Mouse (Mus musculus): ENCODE measurements around the gene Commd1.

Commd1 gene

GRCm38 (mm10) chr11:22906453-22906865 lies 75.7 kb downstream of the Commd1 start:
- in situ Hi-C loops (cut with MboI; ENCODE audit: unreplicated experiment in 2 of 2) = no loop called here

GRCm38 (mm10) chr11:22902923-22903322 lies 79.3 kb downstream of the Commd1 start:
- in situ Hi-C loops (cut with MboI; ENCODE audit: unreplicated experiment in 2 of 2) = loop anchor here in 1 of 2 experiments (5.0 kb wide), 1 partner anchor 34 kb away; no protein-coding TSS in a partner anchor

- in situ Hi-C loops (cut with MboI; ENCODE audit: unreplicated experiment in 2 of 2) = loop anchor here in 1 of 2 experiments (5.0 kb wide), 1 partner anchor 37 kb away; no protein-coding TSS in a partner anchor
Measured at GRCm38 (mm10) chr11:22900041-22900440, 82.1 kb downstream of the Commd1 start.

GRCm38 (mm10) chr11:22897642-22898041 lies 84.5 kb downstream of the Commd1 start:
- in situ Hi-C loops (cut with MboI; ENCODE audit: unreplicated experiment in 2 of 2) = loop anchor here (5.0 kb wide), 2 partner anchors 35 to 40 kb away; partner anchors contain the start of gene B3gnt2 (in 1 of the 2)

- in situ Hi-C loops (cut with MboI; ENCODE audit: unreplicated experiment in 2 of 2) = loop anchor here (5.0 kb wide), 2 partner anchors 35 to 40 kb away; partner anchors contain the start of gene B3gnt2 (in 1 of the 2)
Measured at GRCm38 (mm10) chr11:22897127-22897526, 85.1 kb downstream of the Commd1 start.

- in situ Hi-C loops (cut with MboI; ENCODE audit: unreplicated experiment in 2 of 2) = no loop called here
Measured at GRCm38 (mm10) chr11:22893075-22893474, 89.1 kb downstream of the Commd1 start.

GRCm38 (mm10) chr11:22892466-22892865 lies 89.7 kb downstream of the Commd1 start:
- in situ Hi-C loops (cut with MboI; ENCODE audit: unreplicated experiment in 2 of 2) = no loop called here

- in situ Hi-C loops (cut with MboI; ENCODE audit: unreplicated experiment in 2 of 2) = no loop called here
Measured at GRCm38 (mm10) chr11:22891876-22892275, 90.3 kb downstream of the Commd1 start.

GRCm38 (mm10) chr11:22891242-22891641 lies 90.9 kb downstream of the Commd1 start:
- in situ Hi-C loops (cut with MboI; ENCODE audit: unreplicated experiment in 2 of 2) = no loop called here

- in situ Hi-C loops (cut with MboI; ENCODE audit: unreplicated experiment in 2 of 2) = no loop called here
Measured at GRCm38 (mm10) chr11:22889224-22889623, 93.0 kb downstream of the Commd1 start.

- in situ Hi-C loops (cut with MboI; ENCODE audit: unreplicated experiment in 2 of 2) = no loop called here
Measured at GRCm38 (mm10) chr11:22886991-22887390, 95.2 kb downstream of the Commd1 start.

GRCm38 (mm10) chr11:22885350-22885749 lies 96.8 kb downstream of the Commd1 start:
- in situ Hi-C loops (cut with MboI; ENCODE audit: unreplicated experiment in 2 of 2) = no loop called here

- in situ Hi-C loops (cut with MboI; ENCODE audit: unreplicated experiment in 2 of 2) = no loop called here
Measured at GRCm38 (mm10) chr11:22883676-22884075, 98.5 kb downstream of the Commd1 start.

- in situ Hi-C loops (cut with MboI; ENCODE audit: unreplicated experiment in 2 of 2) = no loop called here
Measured at GRCm38 (mm10) chr11:22882926-22883325, 99.3 kb downstream of the Commd1 start.

- in situ Hi-C loops (cut with MboI; ENCODE audit: unreplicated experiment in 2 of 2) = no loop called here
Measured at GRCm38 (mm10) chr11:22880383-22881172, 101.6 kb downstream of the Commd1 start.

- in situ Hi-C loops (cut with MboI; ENCODE audit: unreplicated experiment in 2 of 2) = no loop called here
Measured at GRCm38 (mm10) chr11:22879645-22880044, 102.5 kb downstream of the Commd1 start.

GRCm38 (mm10) chr11:22876680-22877330 lies 105.4 kb downstream of the Commd1 start:
- in situ Hi-C loops (cut with MboI; ENCODE audit: unreplicated experiment in 2 of 2) = no loop called here

- in situ Hi-C loops (cut with MboI; ENCODE audit: unreplicated experiment in 2 of 2) = no loop called here
Measured at GRCm38 (mm10) chr11:22875279-22875678, 106.9 kb downstream of the Commd1 start.

- in situ Hi-C loops (cut with MboI; ENCODE audit: unreplicated experiment in 2 of 2) = loop anchor here in 1 of 2 experiments (25.0 kb wide), 1 partner anchor 388 kb away; the partner anchor contains the start of gene Xpo1
Measured at GRCm38 (mm10) chr11:22874747-22875146, 107.4 kb downstream of the Commd1 start.

- in situ Hi-C loops (cut with MboI; ENCODE audit: unreplicated experiment in 2 of 2) = loop anchor here in 1 of 2 experiments (25.0 kb wide), 1 partner anchor 389 kb away; the partner anchor contains the start of gene Xpo1
Measured at GRCm38 (mm10) chr11:22873383-22873782, 108.8 kb downstream of the Commd1 start.

GRCm38 (mm10) chr11:22872307-22872680 lies 109.9 kb downstream of the Commd1 start:
- in situ Hi-C loops (cut with MboI; ENCODE audit: unreplicated experiment in 2 of 2) = loop anchor here in 1 of 2 experiments (25.0 kb wide), 1 partner anchor 390 kb away; the partner anchor contains the start of gene Xpo1

Measured in v-Abl transformed pro-B cells (cell line).